Mouse (Mus musculus) Muller cell, postnatal 12 days (primary cell): ENCODE results near the gene Olfr1174-ps.

Source experiments
- DNase-seq: peaks from one replicate; pipeline ENCODE4 v3.0.0-alpha.2; 2015; ENCODE audit errors: inconsistent ontology term

Gene Olfr1174-ps

GRCm38 (mm10) chr2:88315035-88315434, at the start of gene Olfr1174-ps:
Gene Olfr1174-ps (minus strand): TSS chr2:88315135.
- no peak for DNase-seq

- DNase-seq: peak; percentile 7
Measured at GRCm38 (mm10) chr2:88356304-88356703, 41.4 kb upstream of the Olfr1174-ps start.

DNA sequence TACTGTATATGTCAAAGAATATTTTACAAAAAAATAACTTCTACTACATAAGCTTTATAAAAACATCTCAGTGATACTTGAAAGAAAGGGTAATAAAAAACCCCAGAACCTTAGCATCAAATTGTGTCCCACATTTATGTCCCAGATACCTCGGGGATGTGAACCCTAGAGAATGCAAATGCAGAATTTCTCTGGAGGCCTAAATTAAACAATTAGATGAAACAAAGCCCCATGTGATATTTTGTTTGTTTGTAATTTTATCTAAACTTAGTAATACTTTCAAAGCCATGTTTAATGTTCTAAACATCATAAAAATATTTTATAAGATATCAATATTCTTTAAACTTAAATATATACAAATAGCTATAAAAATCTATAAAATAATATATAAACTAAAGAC, 31.5 kb upstream of the Olfr1174-ps start, which contains the start of gene Olfr1177-ps:
Gene Olfr1177-ps (minus strand): TSS at position 101 of the 400 bp plus-strand sequence.
- no peak for DNase-seq

- DNase-seq: no peak
Measured at GRCm38 (mm10) chr2:88336421-88336820, 21.5 kb upstream of the Olfr1174-ps start, which contains the start of gene Olfr1176. Gene Olfr1176 (plus strand): TSS chr2:88336721.

- no peak for DNase-seq
Measured at GRCm38 (mm10) chr2:88327115-88327514, 12.2 kb upstream of the Olfr1174-ps start, which contains the start of gene Olfr1175-ps. Gene Olfr1175-ps (minus strand): TSS chr2:88327215.

GRCm38 (mm10) chr2:88279775-88280174, 35.2 kb downstream of the Olfr1174-ps start, which contains the start of gene Olfr1173:
Gene Olfr1173 (minus strand): TSS chr2:88279875.
- no peak for DNase-seq
